Mouse (Mus musculus): Measurements from ENCODE around the gene Pigw. TPM values are rescaled to one million over a fixed set of nuclear protein-coding genes. Genes with fewer than 3 reads are reported as not detected.

Pigw gene
- 1 to 10 TPM; 6.0 to 8.7 (median 7.6) TPM for total RNA-seq (2022)

GRCm38 (mm10) chr11:84879772-84880464, at the start of gene Pigw, which contains the start of gene Myo19:
Gene Pigw (minus strand): TSS chr11:84880285.
Gene Myo19 (plus strand): TSS chr11:84880148.
- DNase-seq (ENCODE audit: low spot score in 2 of 2) = peak; percentile 54 to 64

GRCm38 (mm10) chr11:84920981-84921380, 40.9 kb upstream of the Pigw start:
- no peak for DNase-seq (ENCODE audit: low spot score in 2 of 2)

GRCm38 (mm10) chr11:84919951-84920350, 39.9 kb upstream of the Pigw start:
- no peak for DNase-seq (ENCODE audit: low spot score in 2 of 2)

GRCm38 (mm10) chr11:84919276-84919675, 39.2 kb upstream of the Pigw start:
- no peak for DNase-seq (ENCODE audit: low spot score in 2 of 2)

GRCm38 (mm10) chr11:84918425-84918824, 38.3 kb upstream of the Pigw start:
- DNase-seq (ENCODE audit: low spot score in 2 of 2) = peak; percentile 46 to 87

- DNase-seq (ENCODE audit: low spot score in 2 of 2) = no peak
Observed at GRCm38 (mm10) chr11:84916703-84917300, 36.7 kb upstream of the Pigw start.

GRCm38 (mm10) chr11:84916053-84916702, 36.1 kb upstream of the Pigw start, which contains the start of gene Znhit3:
Gene Znhit3 (minus strand): TSS chr11:84916366.
- DNase-seq (ENCODE audit: low spot score in 2 of 2) = peak; percentile 73 to 87

GRCm38 (mm10) chr11:84914673-84915072, 34.6 kb upstream of the Pigw start:
- no peak for DNase-seq (ENCODE audit: low spot score in 2 of 2)

- no peak for DNase-seq (ENCODE audit: low spot score in 2 of 2)
Observed at GRCm38 (mm10) chr11:84910411-84910810, 30.3 kb upstream of the Pigw start.

GRCm38 (mm10) chr11:84908480-84908879, 28.4 kb upstream of the Pigw start:
- DNase-seq (ENCODE audit: low spot score in 2 of 2) = peak in 1 of 2 experiments; percentile 47

GRCm38 (mm10) chr11:84907081-84907480, 27.0 kb upstream of the Pigw start:
- DNase-seq (ENCODE audit: low spot score in 2 of 2) = no peak

GRCm38 (mm10) chr11:84904597-84905144, 24.6 kb upstream of the Pigw start:
- peak in 1 of 2 experiments; percentile 46 for DNase-seq (ENCODE audit: low spot score in 2 of 2)

GRCm38 (mm10) chr11:84893113-84893512, 13.0 kb upstream of the Pigw start:
- no peak for DNase-seq (ENCODE audit: low spot score in 2 of 2)

- no peak for DNase-seq (ENCODE audit: low spot score in 2 of 2)
Observed at GRCm38 (mm10) chr11:84891705-84892104, 11.6 kb upstream of the Pigw start.

GRCm38 (mm10) chr11:84889492-84889891, 9.4 kb upstream of the Pigw start:
- DNase-seq (ENCODE audit: low spot score in 2 of 2) = no peak

- DNase-seq (ENCODE audit: low spot score in 2 of 2) = no peak
Observed at GRCm38 (mm10) chr11:84888025-84888424, 7.9 kb upstream of the Pigw start.

- no peak for DNase-seq (ENCODE audit: low spot score in 2 of 2)
Observed at GRCm38 (mm10) chr11:84886767-84887511, 6.9 kb upstream of the Pigw start.

GRCm38 (mm10) chr11:84886236-84886635, 6.2 kb upstream of the Pigw start:
- DNase-seq (ENCODE audit: low spot score in 2 of 2) = no peak

GRCm38 (mm10) chr11:84885238-84885637, 5.2 kb upstream of the Pigw start:
- no peak for DNase-seq (ENCODE audit: low spot score in 2 of 2)

GRCm38 (mm10) chr11:84882346-84882745, 2.3 kb upstream of the Pigw start:
- DNase-seq (ENCODE audit: low spot score in 2 of 2) = no peak

GRCm38 (mm10) chr11:84880971-84881370, 886 bp upstream of the Pigw start:
- no peak for DNase-seq (ENCODE audit: low spot score in 2 of 2)

Measured in left cerebral cortex, adult 8-10 months (tissue).